Mouse (Mus musculus) brain, embryonic 18.5 days (tissue): ENCODE results near the gene Etnk2.

Source experiments
- DNase-seq: peaks from one replicate; pipeline ENCODE4 v3.0.0-alpha.2; 2012; ENCODE audit warnings: low read depth, low spot score

The Etnk2 gene

GRCm38 (mm10) chr1:133416472-133416871 is 53.1 kb downstream of the Etnk2 start:
- DNase-seq, result no peak

- no peak for DNase-seq
Observed at GRCm38 (mm10) chr1:133417113-133417512, 53.7 kb downstream of the Etnk2 start.

GRCm38 (mm10) chr1:133417539-133417938 is 54.2 kb downstream of the Etnk2 start:
- DNase-seq, result no peak

- DNase-seq, result no peak
Observed at GRCm38 (mm10) chr1:133418164-133418800, 54.9 kb downstream of the Etnk2 start.

GRCm38 (mm10) chr1:133419178-133419834 is 55.9 kb downstream of the Etnk2 start:
- no peak for DNase-seq

GRCm38 (mm10) chr1:133420491-133420890 is 57.1 kb downstream of the Etnk2 start:
- no peak for DNase-seq

DNA sequence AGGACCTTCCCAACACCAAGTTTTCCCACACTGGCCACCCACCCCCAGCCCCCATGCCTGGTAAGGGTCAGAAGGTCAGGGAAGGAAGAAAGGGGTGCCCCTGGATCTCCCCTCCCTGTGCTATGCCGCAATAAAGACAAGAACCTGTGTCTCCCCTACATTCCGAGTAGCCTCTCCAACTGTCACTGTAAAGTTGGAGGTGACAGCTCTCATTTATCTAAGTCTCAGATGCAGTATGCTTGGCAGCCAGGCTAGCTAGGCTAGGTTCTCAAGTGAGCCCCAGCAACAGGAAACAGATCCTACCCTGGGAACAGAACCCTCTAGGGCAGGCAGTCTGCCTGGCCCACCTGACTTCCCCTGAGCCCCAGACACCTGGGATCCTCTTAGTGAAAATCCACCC is 57.7 kb downstream of the Etnk2 start:
- no peak for DNase-seq

DNA sequence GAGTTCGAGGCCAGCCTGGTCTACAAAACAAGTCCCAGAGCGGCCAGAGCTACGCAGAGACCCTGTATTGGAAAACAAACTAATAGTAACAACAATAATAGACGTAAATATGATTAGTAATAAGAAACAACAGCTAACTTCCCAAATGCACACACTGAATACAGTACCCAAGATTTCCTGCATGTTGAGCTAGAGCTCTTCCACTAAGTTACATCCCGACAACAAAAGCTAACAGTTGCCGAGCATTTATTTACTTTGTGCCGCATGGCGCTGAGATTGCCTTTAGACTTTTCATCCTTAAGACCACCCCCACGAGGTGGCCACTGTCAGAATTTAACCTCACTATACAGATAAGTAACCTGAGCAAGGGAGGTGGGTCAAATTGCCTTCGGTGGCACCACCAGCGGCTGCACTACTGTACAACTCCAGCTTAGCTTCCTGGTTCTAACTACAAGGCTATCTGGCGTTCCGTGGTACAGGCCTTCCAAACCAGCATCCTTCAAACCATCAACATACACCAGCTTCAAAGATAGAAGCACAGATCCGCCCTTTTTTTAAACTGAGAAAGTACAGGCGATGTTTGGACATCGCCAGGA is 58.7 kb downstream of the Etnk2 start:
- no peak for DNase-seq

DNA sequence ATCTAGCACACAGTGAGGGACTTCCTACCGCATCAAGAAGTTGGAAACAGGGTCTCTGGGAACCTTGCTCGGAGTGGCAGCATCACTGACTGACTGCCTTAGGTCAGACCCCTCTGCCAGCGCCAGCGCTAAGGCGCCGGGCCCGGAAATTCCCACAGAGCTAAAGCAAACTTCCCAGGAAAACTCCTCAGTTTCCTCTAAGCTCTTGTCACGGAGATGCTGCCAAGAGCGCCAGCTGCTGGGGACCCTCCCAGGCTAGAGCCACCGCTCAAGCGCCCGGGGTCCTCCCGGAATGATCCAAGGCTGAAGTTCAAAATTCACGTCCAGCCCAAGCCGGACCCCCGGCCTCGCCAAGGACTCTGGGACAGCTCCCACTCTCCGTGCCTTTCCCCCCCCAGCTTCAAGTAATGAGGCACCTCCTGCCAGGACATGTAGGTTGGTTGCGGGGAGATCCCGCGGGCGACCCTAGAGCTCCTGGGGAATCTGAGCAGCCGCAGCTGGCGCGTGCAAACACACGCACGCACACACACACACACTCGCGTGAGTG is 59.3 kb downstream of the Etnk2 start:
- no peak for DNase-seq

DNA sequence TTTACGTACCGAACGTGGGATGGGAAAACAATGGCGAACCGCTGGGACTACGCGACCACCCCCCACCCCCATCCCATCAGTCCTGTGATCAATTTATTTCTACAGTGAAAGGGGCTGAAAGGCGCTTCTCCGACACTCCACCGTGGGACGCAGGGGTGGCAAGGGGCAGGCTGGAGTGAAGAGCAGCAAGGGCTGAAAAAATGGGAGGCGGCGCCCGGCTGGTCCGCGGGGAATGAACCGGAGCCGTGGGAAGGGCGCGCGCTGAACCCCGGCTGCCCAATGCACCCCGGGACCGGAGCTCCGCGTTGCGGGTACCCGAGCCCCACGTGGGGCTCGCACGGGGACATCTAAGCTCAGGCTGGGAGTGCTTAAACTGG is 59.8 kb downstream of the Etnk2 start:
- no peak for DNase-seq

DNA sequence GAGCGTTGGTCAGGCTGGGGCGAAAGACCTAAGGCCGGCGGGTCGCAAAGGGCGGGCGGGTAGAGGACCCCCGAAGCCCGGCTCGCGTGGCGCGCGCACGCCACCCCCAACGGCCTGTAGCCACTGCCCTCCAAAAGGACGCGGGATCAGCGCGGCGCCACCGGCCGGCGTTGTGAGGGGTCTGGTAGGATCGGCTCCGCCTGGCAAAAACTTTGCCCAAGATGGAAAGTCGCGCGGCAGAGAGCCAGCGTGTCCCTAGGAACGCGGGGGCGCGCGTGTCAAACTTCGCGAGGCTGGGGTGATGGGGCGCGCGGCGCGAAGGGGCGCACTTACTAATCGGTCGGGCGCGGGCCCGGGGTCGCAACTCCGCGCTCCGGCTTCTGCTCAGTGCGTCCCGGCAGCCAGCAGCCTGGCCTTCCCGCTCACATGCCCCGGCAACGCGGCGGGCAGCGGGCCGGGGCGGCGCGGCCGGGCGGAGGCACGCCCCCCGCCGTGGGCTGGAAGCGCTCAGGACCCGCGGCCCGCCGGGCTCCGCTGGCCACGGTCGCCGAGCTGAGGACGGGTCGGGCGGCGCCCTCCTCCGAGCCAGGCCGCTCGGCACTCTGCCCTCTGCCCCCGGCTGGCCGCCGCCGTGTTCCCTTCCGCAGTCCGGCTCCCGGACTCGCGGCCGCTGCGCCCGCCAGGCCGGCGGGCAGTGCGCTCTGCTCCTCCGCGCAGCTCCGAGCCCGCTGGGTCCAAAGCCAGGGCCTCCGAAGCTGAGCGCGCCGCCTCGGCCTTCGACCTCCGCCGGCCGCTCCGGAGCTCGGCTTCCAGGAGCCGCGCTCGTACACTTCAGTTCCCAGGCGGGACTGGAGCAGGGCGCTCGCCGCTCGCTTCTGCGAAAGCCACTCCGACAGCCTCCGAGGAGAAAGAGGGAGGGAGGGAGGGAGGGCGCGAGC is 60.4 kb downstream of the Etnk2 start, which contains the start of gene Sox13:
Gene Sox13 (minus strand): TSS at position 835 of the 938 bp plus-strand sequence.
- peak; percentile 30 for DNase-seq

- no peak for DNase-seq
Observed at GRCm38 (mm10) chr1:133424547-133425140, 61.3 kb downstream of the Etnk2 start.
